Mouse (Mus musculus) olfactory bulb, adult 2 months (tissue): ENCODE data around the gene Mcrip1.

Experiments
- CTCF ChIP-seq: fragments of 200-500 bp; IDR thresholded peaks from 2 replicates; pipeline ENCODE4 v1.5.1; 2012; ENCODE audit warnings: low read depth, mild to moderate bottlenecking, low read length, moderate library complexity; ENCODE audit not compliant: insufficient read depth
- POLR2A ChIP-seq: fragments of 200-500 bp; IDR thresholded peaks from 2 replicates; pipeline ENCODE4 v1.6.1; 2012; ENCODE audit warnings: mild to moderate bottlenecking, low read depth, low read length, moderate library complexity; ENCODE audit not compliant: insufficient read depth

- TF ChIP-seq CTCF, result no peak
- no peak for TF ChIP-seq POLR2A
Measured at GRCm38 (mm10) chr11:120571122-120571521, 21.6 kb upstream of the Mcrip1 start.
